ENCODE assay signal across 9 mouse cellular contexts in the genomic region with DNA sequence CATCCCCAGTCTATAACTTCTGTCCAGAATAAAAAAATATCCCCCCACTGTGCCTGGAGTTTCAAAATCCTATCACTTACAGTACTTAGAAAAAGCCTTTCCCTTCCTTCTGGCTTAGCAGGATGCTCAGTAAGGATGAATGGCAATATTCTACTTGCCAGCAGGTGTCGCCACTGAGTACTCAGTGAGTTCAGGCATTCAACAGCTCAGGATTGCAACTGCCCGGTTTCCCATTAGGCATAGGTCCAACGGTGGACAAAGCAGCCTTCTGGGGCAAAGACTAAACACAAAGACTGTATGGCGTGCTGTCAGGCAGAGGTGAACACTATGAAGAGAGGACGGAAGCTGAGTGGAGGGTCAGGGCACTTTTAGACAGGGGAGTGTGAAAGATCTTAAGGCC.
DNase-seq lines count a peak whose midpoint lies in the region; ATAC-seq and TF ChIP-seq lines count a peak whose summit lies in the region.
"Had no signal": no experiment of that assay in that cellular context is flagged by ENCODE, and none has a peak within 500 bp of the region (broad histone marks: within the 10 kb centered on the region; RNA-seq: fewer than 3 reads in every experiment).

No protein-coding gene starts in this region.

- ATAC-seq in megakaryocyte, adult 5-6 weeks (ENCODE audit: poor library complexity, severe bottlenecking), result peak; percentile 49; the same call in 1 of the 2 replicates
- no peak for ATAC-seq in erythroid progenitor cell, adult 5-6 weeks (replicated peaks; ENCODE audit: low FRiP score, poor library complexity, severe bottlenecking)

- TF ChIP-seq EP300 in MEL (IDR thresholded peaks at IDR 0.05; ENCODE audit: low read depth in 1 of 2, low read length in 2 of 2), result no peak

- DNase-seq in MEL (ENCODE audit: low read depth, low spot score), result peak; percentile 62
- peak; percentile 91 for DNase-seq in brain, adult 2 months (ENCODE audit: low read depth, low spot score)
- peak; percentile 19 for DNase-seq in fibroblast of lung, adult 2 months (ENCODE audit: low read depth)
- DNase-seq in heart, postnatal 36 days, result peak; percentile 75 to 84
- peak; percentile 87 to 92 for DNase-seq in layer of hippocampus, postnatal 14 days (ENCODE audit: low spot score in 2 of 2)
- DNase-seq in right cerebral cortex, postnatal 36 days (ENCODE audit: low spot score in 2 of 2), result peak; percentile 79 to 81

- H3K4me1 ChIP-seq in MEL (ENCODE audit: control insufficient read depth in 1 of 2, insufficient read depth in 2 of 2, low read length in 2 of 2), result no peaks in the 10 kb centered on the region

- peak; percentile 61 to 77 (median 65) for TF ChIP-seq CTCF in MEL (IDR thresholded peaks at IDR 0.05 in 2 of 3, conservative IDR thresholded peaks at IDR 0.05 in 1 of 3; ENCODE audit: control insufficient read depth in 1 of 3, insufficient read depth in 1 of 3, low read depth in 2 of 3, low read length in 3 of 3, poor library complexity in 1 of 3, severe bottlenecking in 1 of 3)

- no peaks in the 10 kb centered on the region for H3K27me3 ChIP-seq in MEL (ENCODE audit: control insufficient read depth in 1 of 2, insufficient read depth in 2 of 2, low read length in 2 of 2)

- no peak overlapping the region for H3K4me3 ChIP-seq in MEL (ENCODE audit: control insufficient read depth in 1 of 2, insufficient read depth in 1 of 2, low read depth in 2 of 2, low read length in 2 of 2)

- H3K9ac ChIP-seq in MEL (ENCODE audit: control insufficient read depth, low read depth, low read length, poor library complexity, severe bottlenecking), result no peak overlapping the region

- H3K27ac ChIP-seq in MEL (ENCODE audit: control insufficient read depth, low read depth, low read length), result no peak overlapping the region
- H3K27ac ChIP-seq: macrophage had no signal

- TF ChIP-seq RAD21 in MEL (IDR thresholded peaks at IDR 0.05; ENCODE audit: low read depth, low read length), result peak; percentile 45

- H3K79me2 ChIP-seq in MEL (ENCODE audit: control insufficient read depth, insufficient read depth, low read length, poor library complexity), result no peaks in the 10 kb centered on the region

- H3K9me3 ChIP-seq in MEL (replicated peaks; ENCODE audit: insufficient read depth, low read length), result no peaks in the 10 kb centered on the region

- intact Hi-C loops in heart, postnatal 36 days (cut with DNase I), result loop anchor here (1.0 kb wide), 1 partner anchor 533 kb away; no protein-coding TSS in a partner anchor

- TF ChIP-seq POLR2A in MEL (IDR thresholded peaks at IDR 0.05; ENCODE audit: control insufficient read depth in 1 of 2, insufficient read depth in 1 of 2, low read depth in 1 of 2, low read length in 2 of 2, poor library complexity in 1 of 2), result no peak

- H3K36me3 ChIP-seq in MEL (ENCODE audit: control insufficient read depth in 1 of 2, insufficient read depth in 2 of 2, low read length in 2 of 2), result no peaks in the 10 kb centered on the region

TF ChIP-seq in MEL, 35 proteins besides CTCF, POLR2A, EP300 and RAD21:
- TF ChIP-seq TCF12 (IDR thresholded peaks at IDR 0.05; ENCODE audit: low read depth, low read length) (no peak), SMC3 (IDR thresholded peaks at IDR 0.05; ENCODE audit: low read depth, low read length) (peak; percentile 74), TBP (IDR thresholded peaks at IDR 0.05; ENCODE audit: low read depth, low read length) (no peak), ZC3H11A (IDR thresholded peaks at IDR 0.05; ENCODE audit: low read depth, low read length) (peak; percentile 44)

Comparison
In these comparisons a context has a peak if more than half of its experiments do, and no peak if none do; other contexts are left out.
1. DNase-seq: peak in every context shown above with its lines; median percentile 91 in brain, adult 2 months; 90 in layer of hippocampus, postnatal 14 days; 80 in right cerebral cortex, postnatal 36 days; 80 in heart, postnatal 36 days; 62 in MEL; 19 in fibroblast of lung, adult 2 months.